Mouse (Mus musculus) midbrain, embryonic 14.5 days (tissue): ENCODE data around the gene Csnk1d. TPM values are rescaled to one million over a fixed set of nuclear protein-coding genes. Genes with fewer than 3 reads are reported as not detected.
A peak's percentile ranks its signal among the peaks of the same experiment; 100 is the strongest.

Experiments
- ATAC-seq: fragments of 200-750 bp; cut with Nextera tagmentation; 2 replicates; pipeline ENCODE4 v1.8.0; 2017; ENCODE audit warnings: moderate number of reproducible peaks, moderate library complexity; ENCODE audit not compliant: low FRiP score, low TSS enrichment
- DNase-seq: peaks from one replicate; pipeline ENCODE4 v3.0.0-alpha.2; 2015
- H3K27ac ChIP-seq: fragments of 300-500 bp; sonication (generic); replicated peaks from 2 replicates; pipeline ENCODE4 v1.5.1; 2014; ENCODE audit warnings: mild to moderate bottlenecking, low read depth, low read length, moderate library complexity
- H3K27me3 ChIP-seq: fragments of 300-500 bp; sonication (generic); 2 replicates; pipeline ENCODE4 v1.6.1; 2014; ENCODE audit warnings: low read length, control low read depth, mixed read lengths; ENCODE audit not compliant: control insufficient read depth, insufficient read depth
- H3K36me3 ChIP-seq: fragments of 300-500 bp; sonication (generic); 2 replicates; pipeline ENCODE4 v1.6.1; 2014; ENCODE audit warnings: low read length, control low read depth; ENCODE audit not compliant: control insufficient read depth, insufficient read depth
- H3K4me1 ChIP-seq: fragments of 300-500 bp; sonication (generic); 2 replicates; pipeline ENCODE4 v1.6.1; 2014; ENCODE audit warnings: mild to moderate bottlenecking, antibody characterized with exemption, low read length, control low read depth; ENCODE audit not compliant: control insufficient read depth, insufficient read depth
- H3K4me2 ChIP-seq: fragments of 300-500 bp; sonication (generic); 2 replicates; pipeline ENCODE4 v1.6.1; 2014; ENCODE audit warnings: mild to moderate bottlenecking, low read length, moderate library complexity
- H3K4me3 ChIP-seq: fragments of 300-500 bp; sonication (generic); replicated peaks from 2 replicates; pipeline ENCODE4 v1.5.1; 2014; ENCODE audit warnings: low read depth, low read length
- H3K9ac ChIP-seq: fragments of 300-500 bp; sonication (generic); replicated peaks from 2 replicates; pipeline ENCODE4 v1.6.1; 2014; ENCODE audit warnings: mild to moderate bottlenecking, low read length, moderate library complexity
- H3K9me3 ChIP-seq: fragments of 300-500 bp; sonication (generic); 2 replicates; pipeline ENCODE4 v1.6.1; 2016; ENCODE audit warnings: low read length, control low read depth, mixed read lengths; ENCODE audit not compliant: control insufficient read depth
- WGBS: fragments of 180-500 bp; shearing (Covaris S2); extraction: QIAGEN DNeasy Blood & Tissue Kit; methylation state at CpG from one replicate; pipeline ENCODE4 v1.1.7; 2014; 5-methylcytosine and 5-hydroxymethylcytosine counted together
- polyA plus RNA-seq: library from polyadenylated mRNA; unstranded; fragments of >200 nt; fragmentation: Nextera tagmentation; extraction: Ambion mirVana; gene quantifications from 2 replicates; pipeline ENCODE4 v1.2.1, GENCODE M21; 2014

Gene Csnk1d
- polyA plus RNA-seq, 1 experiment from 2014 or later, result 85.8 TPM

- no peak overlapping the region for H3K27ac ChIP-seq
- H3K9me3 ChIP-seq, result no peaks in the 10 kb centered on the region
- no peaks in the 10 kb centered on the region for H3K27me3 ChIP-seq
- no peak overlapping the region for H3K4me2 ChIP-seq
- ATAC-seq (no peak), DNase-seq (no peak)
- no peak overlapping the region for H3K9ac ChIP-seq
- no peaks in the 10 kb centered on the region for H3K36me3 ChIP-seq
- WGBS, result 74% methylated on average over 6 of the region's 6 CpGs
- H3K4me3 ChIP-seq, result no peak overlapping the region
- no peaks in the 10 kb centered on the region for H3K4me1 ChIP-seq
Observed at GRCm38 (mm10) chr11:121015472-121015871, 24.3 kb upstream of the Csnk1d start.

GRCm38 (mm10) chr11:121014896-121015300 lies 23.8 kb upstream of the Csnk1d start:
- WGBS, result 64% methylated on average over 19 of the region's 19 CpGs
- no peak overlapping the region for H3K9ac ChIP-seq
- no peaks in the 10 kb centered on the region for H3K4me1 ChIP-seq
- H3K4me2 ChIP-seq, result no peak overlapping the region
- no peaks in the 10 kb centered on the region for H3K27me3 ChIP-seq
- DNase-seq (peak; percentile 15), ATAC-seq (no peak)
- no peak overlapping the region for H3K4me3 ChIP-seq
- no peaks in the 10 kb centered on the region for H3K36me3 ChIP-seq
- no peaks in the 10 kb centered on the region for H3K9me3 ChIP-seq
- no peak overlapping the region for H3K27ac ChIP-seq

- no peak for ATAC-seq
- H3K9me3 ChIP-seq, result no peaks in the 10 kb centered on the region
- H3K27me3 ChIP-seq, result no peaks in the 10 kb centered on the region
- DNase-seq, result no peak
- no peak overlapping the region for H3K9ac ChIP-seq
- no peak overlapping the region for H3K4me3 ChIP-seq
- H3K36me3 ChIP-seq, result no peaks in the 10 kb centered on the region
- WGBS, result 93% methylated on average over 7 of the region's 7 CpGs
- H3K27ac ChIP-seq, result no peak overlapping the region
- H3K4me2 ChIP-seq, result no peak overlapping the region
- no peaks in the 10 kb centered on the region for H3K4me1 ChIP-seq
Observed at GRCm38 (mm10) chr11:121013656-121014055, 22.5 kb upstream of the Csnk1d start.

GRCm38 (mm10) chr11:121010044-121010755 lies 19.1 kb upstream of the Csnk1d start:
- Histone ChIP-seq H3K27me3 (no peaks in the 10 kb centered on the region), H3K9me3 (no peaks in the 10 kb centered on the region), H3K4me1 (no peaks in the 10 kb centered on the region), H3K9ac (no peak overlapping the region), H3K4me3 (no peak overlapping the region), H3K4me2 (no peak overlapping the region), H3K27ac (no peak overlapping the region), H3K36me3 (no peaks in the 10 kb centered on the region)
- DNase-seq (no peak), ATAC-seq (no peak)
- 94% methylated on average over 3 of the region's 3 CpGs for WGBS

- Histone ChIP-seq H3K4me3 (no peak overlapping the region), H3K36me3 (no peaks in the 10 kb centered on the region), H3K27ac (no peak overlapping the region), H3K9ac (no peak overlapping the region), H3K9me3 (no peaks in the 10 kb centered on the region), H3K27me3 (no peaks in the 10 kb centered on the region), H3K4me1 (no peaks in the 10 kb centered on the region), H3K4me2 (no peak overlapping the region)
- WGBS, result 75% methylated on average over 6 of the region's 6 CpGs
- ATAC-seq (no peak), DNase-seq (no peak)
Observed at GRCm38 (mm10) chr11:121006184-121006583, 15.1 kb upstream of the Csnk1d start.

GRCm38 (mm10) chr11:121004281-121004680 lies 13.2 kb upstream of the Csnk1d start:
- Histone ChIP-seq H3K27ac (no peak overlapping the region), H3K4me1 (no peaks in the 10 kb centered on the region), H3K9ac (no peak overlapping the region), H3K4me3 (no peak overlapping the region), H3K27me3 (no peaks in the 10 kb centered on the region), H3K4me2 (no peak overlapping the region), H3K9me3 (no peaks in the 10 kb centered on the region), H3K36me3 (no peaks in the 10 kb centered on the region)
- ATAC-seq (no peak), DNase-seq (no peak)
- WGBS, result 51% methylated on average over 5 of the region's 5 CpGs

GRCm38 (mm10) chr11:121001966-121002365 lies 10.8 kb upstream of the Csnk1d start:
- Histone ChIP-seq H3K4me3 (no peak overlapping the region), H3K4me1 (no peaks in the 10 kb centered on the region), H3K27ac (no peak overlapping the region), H3K4me2 (no peak overlapping the region), H3K9ac (no peak overlapping the region), H3K36me3 (no peaks in the 10 kb centered on the region), H3K27me3 (no peaks in the 10 kb centered on the region), H3K9me3 (no peaks in the 10 kb centered on the region)
- DNase-seq (peak; percentile 32), ATAC-seq (no peak)
- 79% methylated on average over 4 of the region's 4 CpGs for WGBS

GRCm38 (mm10) chr11:120994741-120995140 lies 3.6 kb upstream of the Csnk1d start:
- Histone ChIP-seq H3K4me1 (peaks cover 16% of the 10 kb centered on the region), H3K4me2 (no peak overlapping the region), H3K4me3 (no peak overlapping the region), H3K27ac (no peak overlapping the region), H3K9me3 (no peaks in the 10 kb centered on the region), H3K36me3 (no peaks in the 10 kb centered on the region), H3K9ac (no peak overlapping the region), H3K27me3 (no peaks in the 10 kb centered on the region)
- DNase-seq (no peak), ATAC-seq (no peak)
- 93% methylated on average over 6 of the region's 6 CpGs for WGBS

- Histone ChIP-seq H3K27ac (no peak overlapping the region), H3K27me3 (no peaks in the 10 kb centered on the region), H3K9ac (no peak overlapping the region), H3K36me3 (no peaks in the 10 kb centered on the region), H3K4me2 (no peak overlapping the region), H3K9me3 (no peaks in the 10 kb centered on the region), H3K4me1 (peaks cover 28% of the 10 kb centered on the region), H3K4me3 (no peak overlapping the region)
- whole genome bisulfite sequencing, result 78% methylated on average over 5 of the region's 5 CpGs
- DNase-seq, result peak; percentile 39
- ATAC-seq, result no peak
Observed at GRCm38 (mm10) chr11:120993586-120993985, 2.5 kb upstream of the Csnk1d start.
